Mouse (Mus musculus) neural tube, embryonic 13.5 days (tissue): ENCODE measurements at regions not wholly inside any gene's neighbourhood (a gene's known extent, or its start where the extent isn't known, plus 50 kb on each side); places are given as distances from the start of the nearest gene placed in this dataset.

Experiments
- ATAC-seq: fragments of 200-750 bp; cut with Nextera tagmentation; 2 replicates; pipeline ENCODE4 v1.8.0; 2017; ENCODE audit warnings: low read depth, mild to moderate bottlenecking, moderate TSS enrichment, moderate library complexity
- H3K27ac ChIP-seq: fragments of 300-500 bp; sonication (generic); replicated peaks from 2 replicates; pipeline ENCODE4 v1.5.1; 2015; ENCODE audit warnings: moderate library complexity, mild to moderate bottlenecking, inconsistent platforms
- H3K27me3 ChIP-seq: fragments of 300-500 bp; sonication (generic); 2 replicates; pipeline ENCODE4 v1.6.1; 2015; ENCODE audit warnings: mild to moderate bottlenecking, inconsistent platforms
- H3K36me3 ChIP-seq: fragments of 300-500 bp; sonication (generic); 2 replicates; pipeline ENCODE4 v1.6.1; 2015; ENCODE audit warnings: mild to moderate bottlenecking, inconsistent platforms
- H3K4me1 ChIP-seq: fragments of 300-500 bp; sonication (generic); replicated peaks from 2 replicates; pipeline ENCODE4 v1.6.1; 2015; ENCODE audit warnings: inconsistent platforms
- H3K4me2 ChIP-seq: fragments of 300-500 bp; sonication (generic); 2 replicates; pipeline ENCODE4 v1.6.1; 2015; ENCODE audit warnings: inconsistent platforms, mild to moderate bottlenecking, moderate library complexity
- H3K4me3 ChIP-seq: fragments of 300-500 bp; sonication (generic); 2 replicates; pipeline ENCODE4 v1.5.1; 2015; ENCODE audit warnings: mild to moderate bottlenecking, inconsistent platforms
- H3K9ac ChIP-seq: fragments of 300-500 bp; sonication (generic); 2 replicates; pipeline ENCODE4 v1.6.1; 2015; ENCODE audit warnings: moderate library complexity, mild to moderate bottlenecking, inconsistent platforms
- H3K9me3 ChIP-seq: fragments of 300-500 bp; sonication (generic); 2 replicates; pipeline ENCODE4 v1.6.1; 2016; ENCODE audit warnings: inconsistent platforms
- WGBS: fragments of 180-500 bp; shearing (Covaris S2); methylation state at CpG from one replicate; pipeline ENCODE4 v1.1.7; 2015; 5-methylcytosine and 5-hydroxymethylcytosine counted together

GRCm38 (mm10) chr2:79183034-79183630, 72.1 kb upstream of the Itga4 start:
- no peak for ATAC-seq
- Histone ChIP-seq H3K27ac (no peak overlapping the region), H3K4me3 (no peak overlapping the region), H3K9me3 (no peaks in the 10 kb centered on the region), H3K9ac (no peak overlapping the region), H3K27me3 (no peaks in the 10 kb centered on the region), H3K4me1 (peaks cover 19% of the 10 kb centered on the region), H3K36me3 (no peaks in the 10 kb centered on the region), H3K4me2 (no peak overlapping the region)
- 52% methylated on average over 7 of the region's 7 CpGs for WGBS

- Histone ChIP-seq H3K27me3 (no peaks in the 10 kb centered on the region), H3K27ac (peak overlapping the region; percentile 42; the same call in 1 of the 2 replicates), H3K4me2 (no peak overlapping the region), H3K9ac (no peak overlapping the region), H3K36me3 (no peaks in the 10 kb centered on the region), H3K9me3 (no peaks in the 10 kb centered on the region), H3K4me1 (peaks cover 19% of the 10 kb centered on the region), H3K4me3 (no peak overlapping the region)
- 60% methylated on average over 11 of the region's 11 CpGs for WGBS
- ATAC-seq: peak; percentile 59; the same call in 1 of the 2 replicates
Observed at GRCm38 (mm10) chr2:79185234-79186101, 69.8 kb upstream of the Itga4 start.

GRCm38 (mm10) chr2:79186878-79187277, 68.3 kb upstream of the Itga4 start:
- Histone ChIP-seq H3K36me3 (no peaks in the 10 kb centered on the region), H3K9me3 (no peaks in the 10 kb centered on the region), H3K4me2 (no peak overlapping the region), H3K4me3 (no peak overlapping the region), H3K9ac (no peak overlapping the region), H3K27ac (no peak overlapping the region), H3K4me1 (peaks cover 19% of the 10 kb centered on the region), H3K27me3 (no peaks in the 10 kb centered on the region)
- ATAC-seq: no peak
- WGBS: 79% methylated on average over 7 of the region's 7 CpGs

- no peaks in the 10 kb centered on the region for H3K9me3 ChIP-seq
- H3K4me1 ChIP-seq: peaks cover 19% of the 10 kb centered on the region
- no peaks in the 10 kb centered on the region for H3K36me3 ChIP-seq
- 72% methylated on average over 6 of the region's 6 CpGs for WGBS
- no peak overlapping the region for H3K9ac ChIP-seq
- 0 out of 2 replicates have a peak, but pooled peaks have one; percentile 52 for ATAC-seq
- H3K4me2 ChIP-seq: no peak overlapping the region
- no peak overlapping the region; the same call in 1 of the 2 replicates for H3K27ac ChIP-seq
- no peak overlapping the region for H3K4me3 ChIP-seq
- H3K27me3 ChIP-seq: no peaks in the 10 kb centered on the region
Observed at GRCm38 (mm10) chr2:79188511-79189193, 66.6 kb upstream of the Itga4 start.

- no peaks in the 10 kb centered on the region for H3K4me1 ChIP-seq
- no peaks in the 10 kb centered on the region for H3K9me3 ChIP-seq
- H3K36me3 ChIP-seq: no peaks in the 10 kb centered on the region
- no peak overlapping the region for H3K27ac ChIP-seq
- H3K4me2 ChIP-seq: no peak overlapping the region
- no peak overlapping the region for H3K9ac ChIP-seq
- 72% methylated on average over 1 of the region's 1 CpGs for WGBS
- no peak overlapping the region for H3K4me3 ChIP-seq
- no peak for ATAC-seq
- H3K27me3 ChIP-seq: no peaks in the 10 kb centered on the region
Observed at GRCm38 (mm10) chr2:79193851-79194250, 61.4 kb upstream of the Itga4 start.

GRCm38 (mm10) chr2:79201677-79202076, 53.5 kb upstream of the Itga4 start:
- no peak overlapping the region for H3K4me3 ChIP-seq
- WGBS: 84% methylated on average over 6 of the region's 6 CpGs
- no peaks in the 10 kb centered on the region for H3K9me3 ChIP-seq
- H3K4me1 ChIP-seq: no peaks in the 10 kb centered on the region
- H3K9ac ChIP-seq: no peak overlapping the region
- H3K27ac ChIP-seq: no peak overlapping the region
- no peak overlapping the region for H3K4me2 ChIP-seq
- no peaks in the 10 kb centered on the region for H3K27me3 ChIP-seq
- no peak for ATAC-seq
- no peaks in the 10 kb centered on the region for H3K36me3 ChIP-seq
